Mouse (Mus musculus): ENCODE measurements around the gene Spsb1.

- TF ChIP-seq CHD2 (IDR thresholded peaks at IDR 0.05; ENCODE audit: low read length) (no peak), JUND (conservative IDR thresholded peaks at IDR 0.05; ENCODE audit: low read depth, low read length) (no peak), ZKSCAN1 (IDR thresholded peaks at IDR 0.05; ENCODE audit: borderline replicate concordance, low read depth, low read length) (no peak), ETS1 (conservative IDR thresholded peaks at IDR 0.05; ENCODE audit: low read depth, low read length) (no peak), EP300 (IDR thresholded peaks at IDR 0.05; ENCODE audit: low read length) (no peak), POLR2AphosphoS2 (IDR thresholded peaks at IDR 0.05; ENCODE audit: low read depth, low read length) (no peak), ZC3H11A (IDR thresholded peaks at IDR 0.05; ENCODE audit: low read depth, low read length) (no peak), POLR2A (IDR thresholded peaks at IDR 0.05; ENCODE audit: low read depth, low read length) (no peak)
Observed at GRCm38 (mm10) chr4:149922121-149922718, 32.6 kb downstream of the Spsb1 start.
